Mouse (Mus musculus) gonadal fat pad, adult 2 months (tissue): Measurements from ENCODE around the gene Smox. TPM values are rescaled to one million over a fixed set of nuclear protein-coding genes. Genes with fewer than 3 reads are reported as not detected.

ENCODE experiments used
- DNase-seq: peaks from one replicate; pipeline ENCODE4 v3.0.0-alpha.2; 2012; ENCODE audit warnings: low read depth
- polyA plus RNA-seq: library from polyadenylated mRNA; depleted of rRNA; stranded (reverse); fragments of >200 nt; gene quantifications from 2 replicates; pipeline ENCODE4 v1.2.3, GENCODE M21; 2012

Gene Smox
- polyA plus RNA-seq, 1 experiment: 43.2 TPM

DNA sequence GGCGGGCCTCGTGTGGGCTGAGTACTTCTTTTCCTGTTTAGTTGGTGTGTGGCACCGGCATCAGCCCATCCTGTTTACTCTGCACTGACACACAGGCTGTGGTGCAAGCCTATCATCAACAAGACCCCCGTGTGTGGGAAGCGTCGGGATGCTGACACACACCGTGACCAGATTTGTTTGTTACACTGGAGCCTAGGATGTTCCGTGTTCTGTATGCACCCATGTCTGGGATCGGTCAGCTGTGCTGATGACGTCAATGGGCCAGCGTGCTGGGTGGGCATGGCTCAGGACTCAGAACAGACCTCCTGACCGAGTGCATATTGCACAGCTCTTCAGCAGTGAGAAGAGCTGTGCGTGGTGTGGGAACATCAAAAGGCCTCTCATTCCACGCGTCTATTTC, 6.2 kb upstream of the Smox start:
- DNase-seq: no peak

DNA sequence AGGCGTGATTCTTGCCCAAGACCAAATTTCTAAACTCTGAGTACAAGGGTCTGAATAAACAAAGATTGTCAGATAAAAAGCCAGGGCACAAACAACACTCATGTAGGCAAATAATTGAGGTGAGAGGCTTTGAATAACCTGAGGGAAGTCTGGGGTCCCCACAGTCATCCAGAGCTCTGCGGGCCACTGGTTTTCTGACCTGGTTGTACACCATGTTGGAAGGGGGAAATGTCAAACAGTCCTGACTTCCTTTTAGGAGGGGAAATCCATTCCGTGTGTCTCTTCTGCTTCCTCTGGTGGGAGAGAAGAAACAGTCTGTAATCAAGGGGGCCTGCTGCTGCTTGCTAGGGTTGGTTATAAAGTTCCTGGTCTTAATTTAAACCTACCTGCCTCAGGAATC, 5.2 kb upstream of the Smox start:
- no peak for DNase-seq

DNA sequence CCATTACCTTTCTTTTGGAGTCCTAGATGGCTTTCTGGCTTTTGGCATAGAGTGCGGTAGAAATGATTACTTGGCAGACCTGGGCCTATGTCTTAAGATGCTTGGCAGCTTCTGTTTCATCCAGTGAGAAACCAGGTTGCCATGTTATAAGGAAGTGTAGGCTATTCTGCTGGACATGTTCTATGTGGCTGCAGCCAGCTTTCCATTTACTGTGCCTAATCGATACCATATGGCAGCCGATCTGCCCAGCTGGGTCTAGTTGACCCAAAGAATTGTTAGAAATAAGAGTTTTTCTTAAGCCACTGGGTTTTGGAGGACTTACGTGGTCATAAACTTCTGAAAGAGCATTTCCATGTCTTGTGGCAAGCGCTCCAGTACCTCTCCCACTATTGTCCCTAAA, 4.0 kb upstream of the Smox start:
- DNase-seq: no peak

DNA sequence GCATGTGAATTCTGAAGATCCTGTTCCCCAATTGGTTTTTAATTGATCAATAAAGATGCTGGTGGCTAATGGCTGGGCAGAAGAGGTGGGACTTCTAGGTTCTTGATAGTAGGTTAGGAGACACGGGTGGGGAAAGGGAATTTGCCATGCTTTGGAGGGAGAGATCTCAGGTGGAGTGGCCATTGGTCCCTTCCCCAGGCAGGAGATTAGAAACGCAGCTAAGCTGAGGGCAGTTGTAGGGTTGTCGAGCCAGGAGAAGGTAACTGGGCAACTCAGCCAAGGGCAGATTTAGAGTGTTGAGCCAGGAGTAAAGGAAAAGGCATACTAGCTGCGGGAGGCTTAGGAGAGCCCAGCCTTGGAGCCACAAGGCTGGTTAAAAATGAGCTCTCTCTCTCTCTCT, 3.0 kb upstream of the Smox start:
- DNase-seq: no peak

DNA sequence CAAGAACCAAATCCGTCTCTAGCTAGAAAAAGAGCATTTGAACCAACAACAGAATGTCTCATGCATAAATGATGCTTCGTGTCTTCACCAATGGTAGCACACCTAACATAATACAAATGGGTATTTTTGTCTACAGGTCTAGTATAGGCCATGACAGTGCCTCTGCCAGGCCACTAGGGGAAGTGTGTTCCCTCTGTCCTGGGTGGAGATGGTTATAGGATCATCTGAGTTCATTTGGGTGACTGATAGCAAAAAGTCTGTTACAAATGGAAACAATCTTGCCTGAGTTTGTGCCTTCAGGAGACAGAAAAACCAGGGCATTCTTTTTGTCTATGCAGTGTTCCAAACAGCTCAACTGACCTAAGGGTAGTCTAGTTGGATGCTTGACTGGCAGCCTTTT, 2.4 kb upstream of the Smox start:
- no peak for DNase-seq

DNA sequence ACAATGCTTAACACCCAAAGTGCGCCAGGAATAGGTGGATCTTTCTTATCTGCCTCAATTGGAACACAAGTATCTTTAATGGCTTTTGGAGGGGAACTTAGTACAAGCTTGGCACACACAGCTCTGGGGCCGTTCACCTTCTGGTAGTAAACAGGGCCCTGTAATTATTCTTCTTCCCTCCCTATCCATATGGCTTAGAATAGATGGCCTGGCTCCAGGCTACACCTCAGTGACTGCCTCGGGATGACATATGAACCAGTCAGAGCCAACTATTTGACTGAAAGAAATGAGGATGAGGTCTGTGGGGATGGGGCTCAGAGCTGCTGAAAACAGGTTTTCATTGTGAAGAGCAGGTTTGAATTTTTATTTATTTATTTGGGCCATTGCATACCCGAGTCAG, 1.7 kb upstream of the Smox start:
- DNase-seq: no peak

DNA sequence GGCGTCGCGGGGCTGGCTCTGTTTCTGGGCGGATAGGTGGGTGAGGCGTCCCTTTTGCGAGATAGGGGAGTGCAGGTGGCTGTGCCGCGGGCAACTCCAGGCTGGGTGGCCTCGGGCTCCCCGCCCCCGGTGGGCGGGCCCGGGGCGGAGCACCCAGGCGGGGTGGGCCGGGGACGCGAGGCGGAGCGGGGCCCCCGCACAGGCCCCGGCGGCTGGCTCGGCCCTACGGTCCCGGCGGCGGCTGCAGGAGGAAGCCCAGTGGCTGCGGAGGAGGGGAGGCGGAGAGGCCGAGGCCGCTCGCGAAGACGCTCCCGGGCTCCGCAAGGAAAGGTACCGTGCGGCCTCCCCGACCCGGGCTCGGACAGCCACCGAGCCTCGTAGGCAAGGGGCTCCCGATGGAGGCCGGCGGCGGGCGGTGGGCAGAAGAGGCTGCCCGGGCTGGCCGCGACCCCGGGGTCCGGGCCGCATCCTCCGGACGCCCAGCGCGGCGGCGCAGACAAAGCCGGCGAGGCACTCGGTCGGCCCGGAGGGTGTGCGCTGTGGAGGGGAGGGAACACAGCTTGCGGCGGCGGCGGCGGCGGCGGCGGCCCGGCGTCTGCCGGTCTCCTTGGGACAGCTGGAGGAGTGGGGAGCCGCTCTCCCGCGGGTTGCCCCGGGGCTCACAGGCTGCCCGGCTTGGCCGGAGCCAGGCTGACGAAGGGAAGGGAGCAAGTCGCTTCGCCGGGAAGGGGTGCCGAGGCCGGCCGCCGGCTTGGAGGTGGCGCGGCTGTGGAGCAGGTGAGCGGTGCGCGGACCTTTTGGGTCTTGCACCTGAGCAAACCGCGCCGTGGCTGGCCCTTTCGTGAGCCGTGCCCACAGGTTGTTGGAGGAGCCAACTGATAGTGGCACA, 655 bp downstream of the Smox start:
- DNase-seq: no peak

DNA sequence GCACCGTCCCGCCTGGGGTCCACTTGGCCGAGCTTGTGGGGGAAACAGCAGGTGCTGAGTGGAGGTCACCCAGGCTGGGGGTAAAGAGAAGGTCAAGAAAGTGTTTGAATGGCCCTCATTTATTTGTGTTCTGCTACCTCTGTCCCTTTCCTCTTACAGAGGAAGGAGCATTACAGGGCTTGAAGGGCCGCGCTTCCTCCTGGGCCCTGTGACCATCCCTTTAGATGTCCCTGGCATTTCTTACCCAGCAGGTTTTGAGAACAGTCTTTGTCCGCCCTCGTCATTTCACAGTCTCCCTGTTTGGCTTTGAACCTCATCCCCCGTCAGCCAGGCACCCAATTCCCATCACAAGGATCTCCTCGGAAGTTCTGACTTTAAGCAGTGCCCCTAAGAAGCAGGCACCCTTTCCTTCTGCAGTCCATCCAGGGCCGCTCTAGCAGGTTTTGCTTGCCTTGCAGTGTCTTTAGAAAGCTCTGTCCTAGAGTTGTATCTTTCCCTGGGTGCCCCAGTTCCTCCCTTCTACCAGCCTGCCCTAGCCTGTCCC, 1.4 kb downstream of the Smox start:
- no peak for DNase-seq

DNA sequence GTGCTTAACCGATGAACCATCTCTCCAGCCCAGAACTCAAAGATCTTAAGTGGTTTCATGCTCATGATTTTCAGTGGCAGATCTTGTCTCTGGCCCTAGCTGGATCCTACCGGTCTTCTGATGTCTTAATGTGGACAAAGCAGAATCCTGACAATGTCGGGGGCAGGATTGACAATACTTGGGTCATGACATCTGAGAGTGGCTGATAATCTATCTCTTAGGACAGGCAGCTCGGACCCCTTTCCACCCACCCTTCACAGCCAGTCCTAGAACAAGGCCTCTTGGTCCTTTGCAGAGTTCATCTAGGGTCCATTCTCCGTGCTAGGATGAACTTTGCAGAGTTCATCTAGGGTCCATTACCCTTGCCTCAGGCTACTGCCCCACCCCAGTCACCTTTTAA, 2.1 kb downstream of the Smox start:
- DNase-seq: no peak

DNA sequence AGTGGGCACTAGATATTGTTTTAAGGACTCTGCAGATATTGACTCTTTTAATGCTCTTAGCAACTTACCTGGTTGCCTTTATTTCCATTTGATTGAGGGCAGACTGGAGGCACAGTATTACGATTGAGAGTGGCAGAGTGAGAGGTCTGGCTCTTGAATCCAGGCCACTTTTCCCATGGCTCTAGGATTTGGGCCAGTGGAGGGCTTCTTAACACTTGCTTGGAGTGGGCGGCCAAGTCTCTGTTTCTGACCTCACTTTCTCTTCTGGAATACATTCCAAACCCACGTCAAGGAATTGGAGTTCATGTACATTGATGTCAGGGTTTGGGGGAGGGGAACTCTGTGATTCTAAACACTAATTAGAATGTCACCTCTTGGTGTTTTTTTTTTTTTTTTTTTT, 4.0 kb downstream of the Smox start:
- no peak for DNase-seq

DNA sequence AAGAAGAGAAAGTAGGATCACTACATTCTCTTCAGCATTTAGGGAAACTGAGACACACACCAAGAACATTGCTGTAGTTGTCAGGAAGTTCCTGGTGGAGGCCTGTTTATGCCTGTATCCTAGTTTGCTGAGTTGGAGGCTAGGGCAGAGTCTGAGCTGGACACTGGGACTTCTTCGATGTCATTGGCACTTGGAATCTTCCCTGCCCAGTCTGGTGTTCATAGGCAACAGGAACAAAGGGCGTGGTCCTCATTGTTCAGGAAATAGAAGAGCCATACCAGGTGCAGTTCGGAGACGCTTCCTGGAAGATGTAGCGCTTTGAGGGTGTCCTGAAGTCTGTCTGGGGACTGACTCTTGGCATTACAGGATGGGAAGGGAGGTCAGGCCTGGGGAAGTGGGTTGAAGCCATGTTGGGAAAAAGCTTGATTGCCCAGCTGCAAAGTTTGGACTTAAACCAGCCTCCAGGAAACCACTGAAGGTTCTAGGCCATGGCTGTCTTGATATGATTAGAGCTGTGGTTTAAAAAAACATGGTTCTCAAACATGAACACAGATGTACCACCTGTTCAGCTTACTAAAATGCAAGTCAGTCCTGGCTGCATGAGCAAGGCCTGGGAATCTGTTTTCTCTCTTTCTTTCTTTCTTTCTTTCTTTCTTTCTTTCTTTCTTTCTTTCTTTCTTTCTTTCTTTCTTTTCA, 5.0 kb downstream of the Smox start:
- DNase-seq: no peak

DNA sequence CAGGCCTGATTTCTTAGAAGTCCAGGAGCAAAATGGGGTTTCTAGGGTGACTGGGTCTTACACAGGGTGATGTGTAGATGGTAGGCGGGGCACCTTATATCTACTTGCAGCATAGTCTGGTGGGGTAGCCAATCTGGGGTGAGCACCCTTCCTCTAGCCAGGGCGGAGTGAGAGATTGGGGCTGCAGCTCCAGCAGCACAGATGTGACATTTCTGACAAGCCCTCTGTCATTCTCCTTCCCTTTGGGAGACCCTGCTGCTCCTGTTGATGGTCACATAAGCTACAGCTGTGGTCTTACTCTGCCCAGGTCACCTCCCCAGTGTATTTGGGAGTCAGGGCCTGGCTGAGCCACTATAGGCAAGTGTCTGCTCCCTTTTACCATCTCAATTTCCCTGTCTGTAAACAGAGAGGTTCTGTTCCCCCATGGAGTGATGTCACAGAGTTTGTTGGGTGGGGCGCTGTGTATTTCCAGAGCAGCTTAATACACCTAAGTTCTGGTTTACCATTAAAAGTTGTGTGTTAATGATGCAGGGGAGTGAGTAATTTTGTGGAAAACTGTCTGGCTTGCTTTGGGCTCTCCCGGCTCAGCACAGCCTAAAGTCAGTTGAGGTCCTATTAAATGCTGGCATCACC, 6.0 kb downstream of the Smox start:
- no peak for DNase-seq

DNA sequence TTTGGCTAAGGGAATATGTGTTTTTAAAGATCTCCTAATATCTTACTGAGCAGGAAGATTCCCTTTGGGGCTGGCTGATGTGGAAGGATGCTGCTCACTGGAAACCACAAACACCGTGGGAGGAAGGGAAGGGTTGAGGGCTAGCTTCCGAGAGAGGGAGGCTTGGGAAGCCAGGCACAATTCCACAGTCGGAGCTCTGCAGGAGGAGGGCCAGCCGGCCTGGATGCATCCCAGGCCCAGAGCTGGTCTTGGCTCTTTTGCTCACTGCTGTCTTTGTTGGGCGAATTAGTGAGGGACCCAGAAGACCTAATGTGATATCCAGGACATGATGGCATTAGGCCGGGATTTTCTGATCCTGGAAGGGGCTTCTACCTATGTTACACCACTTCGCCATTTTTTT, 6.9 kb downstream of the Smox start:
- no peak for DNase-seq

DNA sequence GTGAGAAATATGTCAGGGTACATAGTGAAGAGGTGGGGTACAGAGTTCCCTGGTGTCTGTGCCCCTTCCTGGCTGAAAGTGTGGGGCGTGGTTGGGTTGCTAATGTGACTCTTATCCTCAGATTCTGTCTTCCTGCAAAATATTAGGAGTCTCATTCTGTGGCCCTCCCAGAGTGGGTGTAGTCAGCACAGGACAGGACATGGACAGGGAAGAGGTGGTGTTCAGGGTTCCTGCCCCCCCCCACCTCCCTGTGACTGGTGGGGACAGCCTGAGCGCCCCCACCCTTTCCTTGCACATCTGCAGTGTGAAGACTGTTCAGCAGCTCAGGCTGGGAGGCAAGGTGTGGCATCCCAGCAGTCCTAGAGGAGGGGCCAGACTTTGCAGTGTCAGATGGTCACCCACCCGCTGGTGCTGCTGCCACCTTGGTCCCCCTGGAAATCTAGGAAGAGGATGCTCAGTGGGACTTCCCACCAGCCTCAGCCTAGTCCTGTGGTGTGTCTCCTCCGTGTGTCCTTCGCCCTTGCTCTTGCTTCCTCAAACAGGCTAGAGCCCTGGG, 8.1 kb downstream of the Smox start:
- no peak for DNase-seq

DNA sequence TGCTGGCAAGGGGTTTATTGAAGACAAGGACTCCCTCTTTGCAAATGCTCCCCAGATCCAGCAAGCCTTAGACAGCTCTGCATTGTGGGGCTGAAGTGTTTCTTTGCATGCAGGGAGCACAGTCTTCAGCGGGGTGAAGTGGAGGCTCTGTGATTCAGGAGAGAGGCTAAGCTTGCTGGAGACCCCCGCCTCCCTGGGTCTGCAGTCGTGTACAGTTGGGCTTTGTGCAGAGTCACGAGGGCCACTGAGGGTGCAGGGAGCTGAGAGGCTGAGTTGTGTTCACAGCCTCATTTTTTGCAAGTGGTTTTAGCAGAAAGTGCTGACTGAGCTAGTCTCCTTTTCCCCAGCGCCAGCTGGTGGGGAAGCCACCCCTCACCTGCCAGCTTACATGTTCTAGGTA, 10.6 kb downstream of the Smox start:
- DNase-seq: no peak

DNA sequence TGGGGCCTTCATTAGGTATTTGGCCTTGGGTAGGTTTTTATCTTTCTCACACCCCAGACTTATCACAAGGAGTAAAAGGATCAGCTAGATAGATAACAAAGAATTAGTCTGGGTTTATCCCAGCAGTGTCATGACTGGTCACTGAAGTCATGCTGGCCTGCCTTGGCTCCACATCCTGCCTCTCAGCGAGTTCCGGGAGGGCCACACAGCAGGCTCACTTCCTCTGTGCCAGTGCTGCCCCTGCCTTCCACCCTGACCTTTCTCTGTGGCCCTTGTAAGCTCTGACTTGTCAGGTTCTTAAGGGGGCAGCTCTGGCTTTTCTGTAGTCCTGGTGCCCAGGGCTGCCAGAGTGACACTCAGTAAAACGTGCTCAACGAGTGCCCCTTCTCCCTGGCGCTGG, 11.3 kb downstream of the Smox start:
- DNase-seq: no peak

DNA sequence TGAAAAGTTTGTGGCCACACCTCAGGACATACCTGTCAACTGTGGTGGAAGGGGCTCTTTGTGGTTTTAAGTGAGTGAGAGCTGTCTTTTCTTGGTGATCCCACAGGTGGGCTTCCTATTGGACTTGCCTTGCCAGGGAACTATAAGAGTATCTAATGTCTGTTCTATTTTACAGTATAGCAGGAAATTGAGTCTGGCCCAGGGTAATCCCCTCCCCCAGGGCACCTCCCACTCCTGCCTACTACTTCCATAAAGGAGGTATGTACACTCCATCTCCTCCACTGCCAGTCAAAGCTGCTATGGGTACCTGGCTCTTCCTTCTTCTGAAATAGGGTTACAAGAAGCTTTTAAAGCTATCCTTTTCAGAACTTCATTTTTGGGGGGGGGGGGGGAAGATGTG, 14.1 kb downstream of the Smox start:
- no peak for DNase-seq

DNA sequence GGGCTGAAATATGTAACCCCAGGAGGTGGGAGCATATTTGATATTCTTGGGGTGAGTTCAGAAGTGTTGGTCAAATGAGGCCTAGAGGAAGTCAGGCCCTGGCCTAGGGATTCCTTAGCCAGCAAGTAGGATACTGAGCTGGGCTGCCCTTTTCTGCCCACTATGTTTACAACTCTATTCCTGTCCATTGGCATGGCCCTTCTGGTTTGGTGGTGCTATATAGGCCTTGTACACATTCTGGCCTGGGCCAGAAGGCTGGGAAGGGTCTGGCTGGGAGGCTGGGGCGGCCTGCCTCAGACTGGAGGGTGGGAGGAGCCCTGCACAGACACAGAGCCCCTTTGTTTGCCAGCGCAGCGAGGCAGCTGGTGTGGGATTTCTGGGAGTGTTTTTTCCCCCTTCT, 15.1 kb downstream of the Smox start:
- DNase-seq: no peak

DNA sequence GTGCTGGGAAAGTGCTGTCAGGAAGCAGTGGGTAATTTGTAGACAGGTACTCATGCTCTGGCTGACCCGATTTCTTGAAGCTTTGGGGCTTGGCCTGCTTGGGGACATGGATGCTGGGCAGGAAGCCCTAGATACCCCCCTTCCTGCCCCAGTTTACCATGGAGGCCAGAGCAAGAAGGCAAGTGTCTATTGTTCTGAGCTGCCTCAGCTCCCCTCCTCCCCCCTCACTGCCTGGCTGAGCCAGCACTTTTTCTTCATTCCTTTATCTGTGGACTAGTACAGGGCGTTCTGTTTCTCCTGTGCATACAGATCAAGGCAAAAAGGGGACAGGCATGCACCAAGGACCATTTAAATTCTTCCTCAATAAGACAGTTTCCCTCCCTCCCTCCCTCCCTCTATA, 17.2 kb downstream of the Smox start:
- no peak for DNase-seq

DNA sequence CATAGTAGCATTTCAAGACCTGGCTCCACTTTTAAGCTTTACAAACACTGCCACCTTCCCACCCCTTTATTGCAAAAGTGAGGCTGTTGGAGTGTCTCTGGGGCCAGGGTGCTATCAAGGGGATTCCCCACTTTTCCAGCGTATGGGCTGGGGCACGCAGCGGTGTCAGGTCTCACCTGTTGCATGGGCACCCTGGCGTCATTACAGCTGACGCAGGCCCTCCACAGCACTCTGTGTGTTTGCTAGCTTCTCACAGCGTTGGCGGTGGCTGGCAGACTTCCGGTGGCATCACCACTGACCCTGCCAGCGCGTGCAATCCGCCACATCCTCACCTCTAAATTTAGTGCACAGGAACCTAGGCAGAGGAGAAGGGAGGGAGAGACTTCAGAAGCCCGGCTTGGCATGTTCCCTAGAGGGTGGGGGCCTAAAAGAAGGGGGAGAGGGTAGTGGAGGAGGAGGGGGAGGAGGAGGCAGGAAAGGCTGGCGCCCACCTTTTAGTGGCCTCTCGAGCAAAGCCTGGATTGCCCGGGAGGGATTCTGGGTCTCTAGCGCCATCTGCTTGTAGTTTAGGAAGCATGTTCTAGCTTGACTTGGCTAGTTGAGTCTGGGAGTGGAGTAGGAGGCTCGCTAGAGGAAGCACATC, 18.5 kb downstream of the Smox start:
- peak; percentile 65 for DNase-seq

DNA sequence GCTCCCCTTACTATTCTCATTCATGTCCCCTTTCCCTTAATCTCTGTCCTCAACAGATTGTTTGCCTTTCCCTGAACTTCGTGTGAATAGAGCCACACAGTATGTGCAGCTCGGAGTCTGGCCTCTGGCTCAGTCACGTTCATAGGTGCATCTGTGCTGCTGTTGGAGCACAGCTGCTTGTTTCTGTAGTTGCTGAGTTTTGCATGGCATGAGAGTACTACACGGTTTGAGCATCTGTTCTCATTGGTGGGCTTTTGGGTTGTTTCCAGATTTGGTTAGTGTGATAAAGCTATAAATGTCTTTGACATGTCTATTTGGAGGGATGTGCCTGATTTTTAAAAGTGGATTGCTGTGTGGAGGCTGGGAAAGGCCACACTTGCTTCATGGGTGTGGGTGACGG, 19.2 kb downstream of the Smox start:
- DNase-seq: no peak

DNA sequence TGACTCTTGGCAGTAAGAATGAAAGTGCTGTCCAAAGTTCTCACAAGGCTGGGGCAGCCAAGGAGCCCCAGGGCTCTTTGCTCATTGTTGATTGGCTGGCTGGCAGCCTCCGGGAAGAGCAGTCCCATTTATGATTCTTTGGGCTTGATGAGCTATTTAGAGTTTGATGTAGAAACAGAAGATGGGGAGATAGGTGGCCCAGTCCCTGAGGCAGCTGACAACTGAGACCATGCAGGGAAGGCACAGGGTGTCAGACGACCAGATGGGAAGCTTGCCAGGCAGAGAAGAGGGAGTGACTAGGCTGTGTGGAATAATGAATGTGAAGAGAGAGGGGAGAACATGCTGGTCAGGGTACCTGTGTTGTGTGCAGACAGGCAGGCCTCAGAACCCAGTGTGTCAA, 22.2 kb downstream of the Smox start:
- DNase-seq: no peak
